Mouse (Mus musculus) thymus, adult 2 months (tissue): ENCODE data around the gene Prpf19. TPM values are rescaled to one million over a fixed set of nuclear protein-coding genes. Genes with fewer than 3 reads are reported as not detected.
A peak's percentile ranks its signal among the peaks of the same experiment; 100 is the strongest.

Experiments
- DNase-seq: peaks from one replicate; pipeline ENCODE4 v3.0.0; 2021
- H3K27ac ChIP-seq: fragments of 200-500 bp; 2 replicates; pipeline ENCODE4 v1.5.1; 2012; ENCODE audit warnings: low read length, control low read depth; ENCODE audit not compliant: control insufficient read depth, insufficient read depth
- H3K27me3 ChIP-seq: fragments of 200-500 bp; 2 replicates; pipeline ENCODE4 v1.6.1; 2012; ENCODE audit warnings: mild to moderate bottlenecking, low read length, moderate library complexity, mixed read lengths; ENCODE audit not compliant: control insufficient read depth, insufficient read depth
- H3K36me3 ChIP-seq: fragments of 200-500 bp; 2 replicates; pipeline ENCODE4 v1.6.1; 2012; ENCODE audit warnings: mild to moderate bottlenecking, low read length, moderate library complexity; ENCODE audit not compliant: control insufficient read depth, insufficient read depth
- H3K4me1 ChIP-seq: fragments of 200-500 bp; replicated peaks from 2 replicates; pipeline ENCODE4 v1.6.1; 2012; ENCODE audit warnings: low read length; ENCODE audit not compliant: control insufficient read depth, insufficient read depth
- H3K4me3 ChIP-seq: fragments of 200-500 bp; 2 replicates; pipeline ENCODE4 v1.5.1; 2012; ENCODE audit warnings: mild to moderate bottlenecking, low read length, control low read depth, moderate library complexity; ENCODE audit not compliant: control insufficient read depth, insufficient read depth
- CTCF ChIP-seq: fragments of 200-500 bp; IDR thresholded peaks from 2 replicates; pipeline ENCODE4 v1.5.1; 2012; ENCODE audit warnings: mild to moderate bottlenecking, control low read depth, low read length, moderate library complexity, borderline replicate concordance; ENCODE audit not compliant: control insufficient read depth, poor library complexity, insufficient read depth; ENCODE audit errors: extremely low read depth
- POLR2A ChIP-seq: fragments of 200-500 bp; IDR thresholded peaks from 2 replicates; pipeline ENCODE4 v1.6.1; 2012; ENCODE audit warnings: mild to moderate bottlenecking, low read length, control low read depth, moderate library complexity; ENCODE audit not compliant: control insufficient read depth, poor library complexity, insufficient read depth; ENCODE audit errors: extremely low read depth
- WGBS: fragments of 180-500 bp; shearing (Covaris S2); methylation state at CpG from one replicate; pipeline ENCODE4 v1.1.7; 2018; 5-methylcytosine and 5-hydroxymethylcytosine counted together
- polyA plus RNA-seq: library from polyadenylated mRNA; depleted of rRNA; stranded (reverse); fragments of >200 nt; gene quantifications from 2 replicates; pipeline ENCODE4 v1.2.3, GENCODE M21; 2012; rRNA removed

The Prpf19 gene
- 349 and 357 TPM in 2 replicates for polyA plus RNA-seq

DNA sequence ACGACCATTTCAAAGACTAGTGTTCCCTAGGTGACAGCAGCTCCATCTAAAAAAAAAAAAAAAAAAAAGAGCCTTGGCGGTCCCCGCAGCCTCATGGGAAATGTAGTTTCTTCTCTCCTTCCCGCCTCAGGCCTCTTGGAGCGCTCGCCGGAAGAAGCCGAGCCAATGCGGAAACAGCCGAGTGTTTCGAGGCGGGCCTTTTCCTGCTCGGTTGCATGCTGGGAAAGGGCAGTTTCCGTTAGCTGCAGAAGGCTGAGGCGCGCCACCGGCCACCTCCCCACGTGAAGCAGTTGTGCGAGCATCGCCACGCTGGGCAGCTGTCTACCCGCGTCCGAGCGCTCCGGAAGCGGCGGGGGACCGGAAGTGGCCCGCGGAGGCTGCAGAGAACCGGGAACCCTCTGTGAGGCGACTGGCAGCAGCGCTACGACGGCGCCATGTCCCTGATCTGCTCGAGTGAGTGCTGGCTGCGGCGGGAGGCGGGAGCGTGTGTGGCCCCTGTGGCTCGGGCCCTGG lies at the start of gene Prpf19:
Gene Prpf19, plus strand, starts transcription at position 216 of the 513 bp plus-strand sequence.
- Histone ChIP-seq H3K27me3 (no peaks in the 10 kb centered on the region), H3K4me1 (peaks cover 5% of the 10 kb centered on the region; the same call in 1 of the 2 replicates), H3K4me3 (peak within 1 kb of the TSS; percentile 91), H3K27ac (no peak within 1 kb of the TSS), H3K36me3 (peaks cover 16% of the 10 kb centered on the region)
- under 1% methylated on average over 43 of the region's 43 CpGs for WGBS
- DNase-seq = peak; percentile 99
- TF ChIP-seq CTCF = 0 out of 2 replicates have a peak, but pooled peaks have one; percentile 37
- TF ChIP-seq POLR2A = peak; percentile 66; the same call in 1 of the 2 replicates

- no peak overlapping the region for H3K27ac ChIP-seq
- H3K27me3 ChIP-seq = no peaks in the 10 kb centered on the region
- no peaks in the 10 kb centered on the region for H3K36me3 ChIP-seq
- 89% methylated on average over 3 of the region's 3 CpGs for WGBS
- DNase-seq = no peak
- H3K4me3 ChIP-seq = no peak overlapping the region
- peaks cover 16% of the 10 kb centered on the region for H3K4me1 ChIP-seq
- TF ChIP-seq POLR2A = no peak
- TF ChIP-seq CTCF = no peak
Observed at GRCm38 (mm10) chr19:10845454-10845853, 49.6 kb upstream of the Prpf19 start.

GRCm38 (mm10) chr19:10846150-10846549 lies 48.9 kb upstream of the Prpf19 start:
- Histone ChIP-seq H3K4me1 (peaks cover 16% of the 10 kb centered on the region), H3K36me3 (no peaks in the 10 kb centered on the region), H3K27ac (no peak overlapping the region), H3K4me3 (no peak overlapping the region), H3K27me3 (no peaks in the 10 kb centered on the region)
- DNase-seq = no peak
- 97% methylated on average over 7 of the region's 7 CpGs for WGBS
- TF ChIP-seq POLR2A = no peak
- no peak for TF ChIP-seq CTCF

- TF ChIP-seq CTCF (no peak), POLR2A (no peak)
- Histone ChIP-seq H3K27ac (no peak overlapping the region), H3K4me1 (peaks cover 8% of the 10 kb centered on the region), H3K27me3 (no peaks in the 10 kb centered on the region), H3K36me3 (no peaks in the 10 kb centered on the region), H3K4me3 (no peak overlapping the region)
- 85% methylated on average over 3 of the region's 3 CpGs for WGBS
- no peak for DNase-seq
Observed at GRCm38 (mm10) chr19:10847311-10848087, 47.5 kb upstream of the Prpf19 start.

DNA sequence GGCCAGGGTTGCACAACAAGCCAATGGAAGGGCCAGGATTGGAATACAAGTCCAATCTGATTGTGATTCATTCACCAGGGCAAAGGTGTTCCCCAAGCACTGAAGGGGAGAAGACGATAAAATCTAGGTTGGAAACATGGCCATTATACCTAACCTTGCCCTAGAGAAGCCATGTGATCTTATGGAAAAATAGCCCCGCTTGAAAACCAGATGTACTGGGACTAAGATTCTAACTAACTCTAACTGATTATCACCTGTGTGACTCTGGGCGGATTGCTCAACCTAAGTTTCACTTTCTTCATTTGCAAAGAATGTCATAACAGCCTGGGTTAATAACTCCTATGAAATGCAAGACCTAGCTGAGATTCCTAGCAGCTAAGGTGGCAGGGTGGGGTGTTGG lies 39.6 kb upstream of the Prpf19 start:
- no peak for DNase-seq
- no peak overlapping the region for H3K4me3 ChIP-seq
- no peak overlapping the region for H3K27ac ChIP-seq
- H3K4me1 ChIP-seq = no peaks in the 10 kb centered on the region
- 93% methylated on average over 3 of the region's 3 CpGs for WGBS
- no peaks in the 10 kb centered on the region for H3K27me3 ChIP-seq
- H3K36me3 ChIP-seq = no peaks in the 10 kb centered on the region
- TF ChIP-seq POLR2A (no peak), CTCF (no peak)

GRCm38 (mm10) chr19:10856520-10856919 lies 38.5 kb upstream of the Prpf19 start:
- no peaks in the 10 kb centered on the region for H3K4me1 ChIP-seq
- no peak for TF ChIP-seq POLR2A
- no peak for TF ChIP-seq CTCF
- H3K4me3 ChIP-seq = no peak overlapping the region
- no peak for DNase-seq
- WGBS = 77% methylated on average over 2 of the region's 2 CpGs
- H3K27me3 ChIP-seq = no peaks in the 10 kb centered on the region
- H3K27ac ChIP-seq = no peak overlapping the region
- no peaks in the 10 kb centered on the region for H3K36me3 ChIP-seq
